Comparison of ENCODE assay signal across 8 mouse cellular contexts in genomic region chr11:40692511-40693365, GRCm38 (mm10). TPM values are rescaled to one million over a fixed set of nuclear protein-coding genes. Genes with fewer than 3 reads are reported as not detected.
DNase-seq lines count a peak whose midpoint lies in the region; ATAC-seq lines count a peak whose summit lies in the region.

No protein-coding gene starts in this region.

- no peaks in the 10 kb centered on the region for H3K9me3 ChIP-seq in heart, embryonic 14.5 days (ENCODE audit: control insufficient read depth, low read length)
- H3K9me3 ChIP-seq in liver, embryonic 13.5 days (replicated peaks): no peaks in the 10 kb centered on the region
- H3K9me3 ChIP-seq in stomach, embryonic 16.5 days (replicated peaks; ENCODE audit: control insufficient read depth, low read length): no peaks in the 10 kb centered on the region

- no peaks in the 10 kb centered on the region for H3K27me3 ChIP-seq in heart, embryonic 14.5 days (ENCODE audit: control insufficient read depth, insufficient read depth, low read length)
- no peaks in the 10 kb centered on the region for H3K27me3 ChIP-seq in liver, embryonic 13.5 days
- H3K27me3 ChIP-seq in stomach, embryonic 16.5 days (ENCODE audit: control insufficient read depth, insufficient read depth, low read length): no peaks in the 10 kb centered on the region

- H3K4me2 ChIP-seq in heart, embryonic 14.5 days (ENCODE audit: low read length): peak overlapping the region; percentile 90
- H3K4me2 ChIP-seq in liver, embryonic 13.5 days: peak overlapping the region; percentile 92
- peak overlapping the region; percentile 82 for H3K4me2 ChIP-seq in stomach, embryonic 16.5 days (ENCODE audit: low read depth, low read length)

- peaks cover 9 to 27% of the 10 kb centered on the region in 2 experiments for H3K4me1 ChIP-seq in heart, embryonic 14.5 days (ENCODE audit: control insufficient read depth in 2 of 2, insufficient read depth in 2 of 2, low read length in 2 of 2)
- H3K4me1 ChIP-seq in liver, embryonic 13.5 days (replicated peaks): peaks cover 33% of the 10 kb centered on the region
- peaks cover 15% of the 10 kb centered on the region for H3K4me1 ChIP-seq in stomach, embryonic 16.5 days (ENCODE audit: control insufficient read depth, insufficient read depth, low read length)

- peaks cover 3% of the 10 kb centered on the region for H3K36me3 ChIP-seq in heart, embryonic 14.5 days (ENCODE audit: control insufficient read depth, insufficient read depth, low read length)
- no peaks in the 10 kb centered on the region for H3K36me3 ChIP-seq in liver, embryonic 13.5 days
- no peaks in the 10 kb centered on the region for H3K36me3 ChIP-seq in stomach, embryonic 16.5 days (ENCODE audit: control insufficient read depth, insufficient read depth, low read length)

- H3K9ac ChIP-seq in heart, embryonic 14.5 days (ENCODE audit: low read length): peak overlapping the region; percentile 79
- peak overlapping the region; percentile 79 for H3K9ac ChIP-seq in liver, embryonic 13.5 days
- peak overlapping the region; percentile 82 for H3K9ac ChIP-seq in stomach, embryonic 16.5 days (ENCODE audit: low read length)

- WGBS in heart, embryonic 14.5 days: under 1% methylated on average over 36 of the region's 36 CpGs
- WGBS in liver, embryonic 13.5 days (ENCODE audit: insufficient replicate concordance): under 1% methylated on average over 36 of the region's 36 CpGs
- under 1% methylated on average over 36 of the region's 36 CpGs for WGBS in stomach, embryonic 16.5 days

- ATAC-seq in erythroid progenitor cell, adult 5-6 weeks (replicated peaks; ENCODE audit: low FRiP score, poor library complexity, severe bottlenecking): peak; percentile 92
- ATAC-seq in heart, embryonic 14.5 days (ENCODE audit: insufficient number of reproducible peaks, insufficient read depth, low FRiP score, low read depth): peak; percentile 94
- ATAC-seq in liver, embryonic 13.5 days (ENCODE audit: low read depth): peak; percentile 96
- ATAC-seq in stomach, embryonic 16.5 days (ENCODE audit: insufficient read depth, low FRiP score): peak; percentile 98

- H3K27ac ChIP-seq in heart, embryonic 14.5 days (replicated peaks in 1 of 2; ENCODE audit: control insufficient read depth in 1 of 2, insufficient read depth in 1 of 2, low read depth in 2 of 2, low read length in 2 of 2): peak overlapping the region; percentile 96 to 98
- peak overlapping the region; percentile 96 for H3K27ac ChIP-seq in liver, embryonic 13.5 days
- H3K27ac ChIP-seq in stomach, embryonic 16.5 days (ENCODE audit: low read length): peak overlapping the region; percentile 98

- peak; percentile 94 for DNase-seq in CD4-positive helper T cell, adult 2 months (ENCODE audit: low read depth, low spot score)
- peak; percentile 84 for DNase-seq in brain, embryonic 18.5 days (ENCODE audit: low read depth, low spot score)
- peak; percentile 96 for DNase-seq in kidney, postnatal 14 days
- DNase-seq in liver, embryonic 13.5 days: peak; percentile 93
- peak; percentile 94 for DNase-seq in neural tube, embryonic 10.5 days (ENCODE audit: extremely low spot score, low spot score)

- H3K4me3 ChIP-seq in heart, embryonic 14.5 days (ENCODE audit: control insufficient read depth in 1 of 2, insufficient read depth in 1 of 2, low read depth in 1 of 2, low read length in 2 of 2): peak overlapping the region; percentile 62 to 99
- peak overlapping the region; percentile 74 for H3K4me3 ChIP-seq in liver, embryonic 13.5 days (replicated peaks)
- H3K4me3 ChIP-seq in stomach, embryonic 16.5 days (replicated peaks; ENCODE audit: low read length): peak overlapping the region; percentile 85

RNA-seq across cellular contexts. Expression of gene Mat2b, which starts 2.3 kb away (rescaled TPM):
- total RNA-seq in erythroid progenitor cell, adult 5-6 weeks (2015; ENCODE audit: low replicate concordance): 50.7 and 61.6 TPM in 2 replicates
- total RNA-seq in erythroid progenitor cell, adult 5-6 weeks (2017; ENCODE audit: low replicate concordance): 42.7 and 49.0 TPM in 2 replicates
- 131 and 132 TPM in 2 replicates for polyA plus RNA-seq in heart, embryonic 14.5 days (2014; fragmentation: Nextera tagmentation; extraction: Ambion mirVana)
- polyA plus RNA-seq in liver, embryonic 13.5 days (2015; fragmentation: Nextera tagmentation; extraction: Ambion mirVana): 61.3 and 72.7 TPM in 2 replicates
- polyA plus RNA-seq in stomach, embryonic 16.5 days (2015; fragmentation: Nextera tagmentation; extraction: Ambion mirVana): 94.3 and 96.9 TPM in 2 replicates

RNA-seq across cellular contexts. Expression of gene Hmmr, which starts 40.5 kb away (rescaled TPM):
- 302 and 312 TPM in 2 replicates for total RNA-seq in erythroid progenitor cell, adult 5-6 weeks (2015; ENCODE audit: low replicate concordance)
- 397 and 477 TPM in 2 replicates for total RNA-seq in erythroid progenitor cell, adult 5-6 weeks (2017; ENCODE audit: low replicate concordance)
- 47.3 and 56.8 TPM in 2 replicates for polyA plus RNA-seq in heart, embryonic 14.5 days (2014; fragmentation: Nextera tagmentation; extraction: Ambion mirVana)
- 65.0 and 82.1 TPM in 2 replicates for polyA plus RNA-seq in liver, embryonic 13.5 days (2015; fragmentation: Nextera tagmentation; extraction: Ambion mirVana)
- 38.4 and 41.1 TPM in 2 replicates for polyA plus RNA-seq in stomach, embryonic 16.5 days (2015; fragmentation: Nextera tagmentation; extraction: Ambion mirVana)

RNA-seq across cellular contexts. Expression of gene Nudcd2, which starts 40.7 kb away (rescaled TPM):
- total RNA-seq in erythroid progenitor cell, adult 5-6 weeks (2015; ENCODE audit: low replicate concordance): 59.5 and 60.5 TPM in 2 replicates
- total RNA-seq in erythroid progenitor cell, adult 5-6 weeks (2017; ENCODE audit: low replicate concordance): 97.0 and 126 TPM in 2 replicates
- 88.9 and 97.1 TPM in 2 replicates for polyA plus RNA-seq in heart, embryonic 14.5 days (2014; fragmentation: Nextera tagmentation; extraction: Ambion mirVana)
- 113 and 135 TPM in 2 replicates for polyA plus RNA-seq in liver, embryonic 13.5 days (2015; fragmentation: Nextera tagmentation; extraction: Ambion mirVana)
- 121 and 129 TPM in 2 replicates for polyA plus RNA-seq in stomach, embryonic 16.5 days (2015; fragmentation: Nextera tagmentation; extraction: Ambion mirVana)

Comparison
In these comparisons a context has a peak if more than half of its experiments do, and no peak if none do; other contexts are left out.
1. Peak in every context shown above with its lines: DNase-seq, ATAC-seq, H3K4me3 ChIP-seq and H3K27ac ChIP-seq.